Mouse (Mus musculus) lung, postnatal 0 days (tissue): ENCODE results near the gene Ifne. TPM values are rescaled to one million over a fixed set of nuclear protein-coding genes. Genes with fewer than 3 reads are reported as not detected.

Experiments
- ATAC-seq: fragments of 200-750 bp; cut with Nextera tagmentation; 2 replicates; pipeline ENCODE4 v1.8.0; 2017; ENCODE audit warnings: moderate library complexity
- DNase-seq: peaks from one replicate; pipeline ENCODE4 v3.0.0-alpha.2; 2016; ENCODE audit warnings: low spot score
- H3K27ac ChIP-seq: fragments of 300-500 bp; sonication (generic); 2 replicates; pipeline ENCODE4 v1.5.1; 2014; ENCODE audit warnings: antibody characterized with exemption, mild to moderate bottlenecking, low read length, mixed read lengths
- H3K27me3 ChIP-seq: fragments of 300-500 bp; sonication (generic); replicated peaks from 2 replicates; pipeline ENCODE4 v1.6.1; 2014; ENCODE audit warnings: low read length, mixed read lengths; ENCODE audit not compliant: insufficient read depth
- H3K36me3 ChIP-seq: fragments of 300-500 bp; sonication (generic); 2 replicates; pipeline ENCODE4 v1.6.1; 2014; ENCODE audit warnings: low read length, mixed read lengths; ENCODE audit not compliant: insufficient read depth
- H3K4me1 ChIP-seq: fragments of 300-500 bp; sonication (generic); 2 replicates; pipeline ENCODE4 v1.6.1; 2014; ENCODE audit warnings: antibody characterized with exemption, low read depth, low read length, mixed read lengths; ENCODE audit not compliant: insufficient read depth
- H3K4me2 ChIP-seq: fragments of 300-500 bp; sonication (generic); replicated peaks from 2 replicates; pipeline ENCODE4 v1.6.1; 2014; ENCODE audit warnings: low read depth, mild to moderate bottlenecking, low read length, moderate library complexity, mixed read lengths
- H3K4me3 ChIP-seq: fragments of 300-500 bp; sonication (generic); 2 replicates; pipeline ENCODE4 v1.5.1; 2014; ENCODE audit warnings: low read depth, low read length
- H3K9ac ChIP-seq: fragments of 300-500 bp; sonication (generic); replicated peaks from 2 replicates; pipeline ENCODE4 v1.6.1; 2014; ENCODE audit warnings: low read depth, mild to moderate bottlenecking
- H3K9me3 ChIP-seq: fragments of 300-500 bp; sonication (generic); 2 replicates; pipeline ENCODE4 v1.6.1; 2016; ENCODE audit warnings: low read length, mixed read lengths
- CTCF ChIP-seq: IDR thresholded peaks from 2 replicates; pipeline ENCODE4 v1.5.1; 2016; ENCODE audit warnings: antibody characterized with exemption, mild to moderate bottlenecking
- EP300 ChIP-seq: IDR thresholded peaks from 2 replicates; pipeline ENCODE4 v1.6.1; 2016; ENCODE audit warnings: antibody characterized with exemption, mild to moderate bottlenecking, control low read depth
- WGBS: fragments of 180-500 bp; shearing (Covaris S2); extraction: QIAGEN DNeasy Blood & Tissue Kit; methylation state at CpG from one replicate; pipeline ENCODE4 v1.1.7; 2014; 5-methylcytosine and 5-hydroxymethylcytosine counted together
- polyA plus RNA-seq: library from polyadenylated mRNA; unstranded; fragments of >200 nt; fragmentation: Nextera tagmentation; extraction: Ambion mirVana; gene quantifications from 2 replicates; pipeline ENCODE4 v1.2.1, GENCODE M21; 2015

Gene Ifne
- polyA plus RNA-seq, 1 experiment from 2014 or later: not detected

DNA sequence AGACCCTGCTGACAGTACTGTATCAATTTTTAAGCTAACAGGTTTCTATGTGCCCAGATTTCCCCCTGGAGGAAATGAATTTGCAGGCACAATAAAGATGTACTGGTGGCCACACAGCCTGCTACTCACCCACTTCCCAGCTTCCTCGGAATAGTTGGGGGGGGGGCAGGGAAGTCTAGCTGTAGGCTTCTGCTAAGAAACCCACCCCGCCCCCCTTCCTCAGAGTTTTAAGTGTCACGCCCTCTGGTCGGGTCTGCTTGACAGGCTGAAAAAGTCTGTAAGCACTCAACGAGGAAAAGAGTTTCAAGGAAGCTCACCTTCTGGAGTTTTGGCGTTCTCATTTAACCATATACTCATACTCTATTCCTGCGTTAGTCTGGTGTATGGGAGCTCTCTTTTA is 16.7 kb downstream of the Ifne start:
- H3K36me3 ChIP-seq: no peaks in the 10 kb centered on the region
- H3K27me3 ChIP-seq: peaks cover 5% of the 10 kb centered on the region; the same call in 1 of the 2 replicates
- no peak overlapping the region for H3K9ac ChIP-seq
- WGBS: 7% methylated on average over 7 of the region's 7 CpGs
- DNase-seq: no peak
- H3K4me1 ChIP-seq: no peaks in the 10 kb centered on the region
- no peak overlapping the region for H3K4me3 ChIP-seq
- no peak overlapping the region for H3K27ac ChIP-seq
- TF ChIP-seq EP300 (no peak), CTCF (no peak)
- no peak for ATAC-seq
- H3K9me3 ChIP-seq: no peaks in the 10 kb centered on the region
- H3K4me2 ChIP-seq: no peak overlapping the region

DNA sequence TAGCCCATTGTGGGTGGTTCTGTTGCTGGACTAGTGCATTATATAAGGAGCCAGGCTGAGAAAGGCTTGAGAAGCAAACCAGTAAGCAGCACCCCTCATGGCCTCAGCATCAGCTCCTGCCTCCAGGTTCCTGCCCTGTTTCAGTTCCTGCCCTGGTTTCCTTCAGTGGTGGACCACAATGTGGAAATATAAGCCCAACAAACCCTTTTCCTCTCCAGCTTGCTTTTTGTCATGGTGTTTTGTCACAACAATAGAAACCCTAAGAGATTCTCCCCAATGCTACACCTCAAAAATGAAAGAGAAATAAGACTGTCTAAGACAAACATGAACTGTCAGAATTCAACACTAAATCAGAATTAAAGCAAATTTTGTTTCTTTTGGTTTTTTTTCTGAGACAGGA is 20.8 kb downstream of the Ifne start:
- TF ChIP-seq CTCF (no peak), EP300 (no peak)
- DNase-seq: no peak
- H3K4me2 ChIP-seq: no peak overlapping the region
- H3K4me3 ChIP-seq: no peak overlapping the region
- no peaks in the 10 kb centered on the region for H3K4me1 ChIP-seq
- H3K9ac ChIP-seq: no peak overlapping the region
- ATAC-seq: no peak
- H3K27ac ChIP-seq: no peak overlapping the region
- no peaks in the 10 kb centered on the region for H3K9me3 ChIP-seq
- no peaks in the 10 kb centered on the region for H3K36me3 ChIP-seq
- H3K27me3 ChIP-seq: no peaks in the 10 kb centered on the region

DNA sequence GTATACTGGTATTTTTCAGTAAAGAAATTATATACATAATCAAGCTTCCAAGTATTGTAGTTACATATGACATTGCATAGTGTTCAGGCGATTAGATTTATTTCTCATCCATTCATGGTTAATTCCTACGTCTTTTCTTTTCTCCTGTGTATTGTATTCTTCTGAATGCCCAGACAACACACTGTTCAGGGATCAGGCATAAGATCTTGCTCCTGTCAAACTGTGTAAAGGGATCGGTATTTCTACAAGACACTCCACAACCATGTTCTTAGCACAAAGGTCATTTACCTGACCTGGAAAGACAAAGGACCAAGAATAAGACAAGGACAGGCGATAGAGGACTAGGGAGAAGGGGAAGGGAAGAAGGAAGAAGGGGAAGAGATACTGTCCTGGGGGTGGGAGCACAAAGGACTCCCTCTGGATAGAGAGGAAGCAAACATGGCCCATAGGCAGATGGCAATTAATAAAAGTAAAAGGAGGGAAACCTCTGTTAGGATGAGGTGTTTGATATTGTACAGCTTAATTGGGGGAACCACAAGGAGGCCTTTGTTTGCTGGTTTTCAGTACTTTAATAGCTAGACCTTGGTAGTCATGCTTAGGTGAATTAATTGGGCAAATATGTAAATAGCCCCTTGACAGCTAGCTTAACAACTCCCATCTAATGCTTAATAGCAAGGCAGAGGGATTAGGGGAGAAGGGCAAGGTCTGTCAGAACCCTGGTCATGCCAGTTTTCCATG is 28.8 kb downstream of the Ifne start:
- DNase-seq (no peak), ATAC-seq (no peak)
- H3K4me2 ChIP-seq: no peak overlapping the region
- no peaks in the 10 kb centered on the region for H3K36me3 ChIP-seq
- H3K27ac ChIP-seq: no peak overlapping the region
- H3K9ac ChIP-seq: no peak overlapping the region
- no peaks in the 10 kb centered on the region for H3K9me3 ChIP-seq
- WGBS: 61% methylated on average over 4 of the region's 4 CpGs
- no peaks in the 10 kb centered on the region for H3K4me1 ChIP-seq
- H3K4me3 ChIP-seq: no peak overlapping the region
- TF ChIP-seq CTCF (no peak), EP300 (no peak)
- no peaks in the 10 kb centered on the region for H3K27me3 ChIP-seq

DNA sequence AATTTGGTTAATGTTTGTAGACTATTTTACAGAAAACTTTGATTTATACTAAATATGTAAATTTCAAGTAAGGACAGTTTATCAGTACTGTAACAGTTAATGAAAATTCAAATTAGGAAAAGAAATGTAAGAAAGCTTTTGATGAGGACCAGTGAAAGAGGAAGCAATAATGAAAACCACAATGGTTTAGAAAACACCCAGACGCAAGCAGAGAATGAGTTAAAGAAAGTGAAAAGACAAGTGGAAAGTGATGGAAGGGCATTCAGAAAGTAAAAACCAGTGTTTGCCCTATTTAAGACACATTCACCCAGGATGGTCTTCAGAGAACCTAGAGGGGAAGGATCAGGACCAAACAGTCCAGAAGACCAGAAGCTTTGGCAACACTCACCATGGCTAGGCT is 30.3 kb downstream of the Ifne start, which contains the start of gene Ifna1:
Ifna1 (plus strand) TSS at position 390 of the 400 bp plus-strand sequence.
- H3K27ac ChIP-seq: no peak within 1 kb of the TSS
- no peaks in the 10 kb centered on the region for H3K9me3 ChIP-seq
- H3K4me2 ChIP-seq: no peak within 1 kb of the TSS
- WGBS: 71% methylated on average over 1 of the region's 1 CpGs
- H3K4me1 ChIP-seq: no peaks in the 10 kb centered on the region
- H3K9ac ChIP-seq: no peak within 1 kb of the TSS
- H3K27me3 ChIP-seq: no peaks in the 10 kb centered on the region
- ATAC-seq: no peak
- no peak within 1 kb of the TSS for H3K4me3 ChIP-seq
- TF ChIP-seq EP300 (no peak), CTCF (no peak)
- H3K36me3 ChIP-seq: no peaks in the 10 kb centered on the region
- no peak for DNase-seq

DNA sequence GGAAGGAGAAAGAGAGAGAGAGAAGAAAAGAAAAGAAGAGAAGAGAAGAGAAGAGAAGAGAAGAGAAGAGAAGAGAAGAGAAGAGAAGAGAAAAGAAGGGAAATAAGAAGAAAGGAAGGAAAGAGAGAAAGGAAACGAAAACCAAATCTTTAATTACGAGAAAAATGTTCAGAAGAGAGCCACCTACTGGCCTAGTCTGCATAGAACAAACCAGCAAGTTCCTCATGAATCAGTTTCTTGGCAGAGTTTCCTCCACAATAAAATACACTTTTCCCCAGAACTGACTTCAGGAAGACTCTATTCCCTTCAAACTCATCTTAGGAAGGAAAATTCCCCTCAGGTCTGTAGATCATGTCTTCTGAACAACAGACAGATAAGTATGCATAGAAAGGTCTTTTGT is 34.7 kb downstream of the Ifne start:
- DNase-seq (no peak), ATAC-seq (no peak)
- Histone ChIP-seq H3K4me1 (no peaks in the 10 kb centered on the region), H3K36me3 (no peaks in the 10 kb centered on the region), H3K9me3 (no peaks in the 10 kb centered on the region), H3K9ac (no peak overlapping the region), H3K4me3 (no peak overlapping the region), H3K27ac (no peak overlapping the region), H3K27me3 (no peaks in the 10 kb centered on the region), H3K4me2 (no peak overlapping the region)
- WGBS: 50% methylated on average over 2 of the region's 2 CpGs
- TF ChIP-seq CTCF (peak; percentile 28; the same call in 1 of the 2 replicates), EP300 (no peak)

DNA sequence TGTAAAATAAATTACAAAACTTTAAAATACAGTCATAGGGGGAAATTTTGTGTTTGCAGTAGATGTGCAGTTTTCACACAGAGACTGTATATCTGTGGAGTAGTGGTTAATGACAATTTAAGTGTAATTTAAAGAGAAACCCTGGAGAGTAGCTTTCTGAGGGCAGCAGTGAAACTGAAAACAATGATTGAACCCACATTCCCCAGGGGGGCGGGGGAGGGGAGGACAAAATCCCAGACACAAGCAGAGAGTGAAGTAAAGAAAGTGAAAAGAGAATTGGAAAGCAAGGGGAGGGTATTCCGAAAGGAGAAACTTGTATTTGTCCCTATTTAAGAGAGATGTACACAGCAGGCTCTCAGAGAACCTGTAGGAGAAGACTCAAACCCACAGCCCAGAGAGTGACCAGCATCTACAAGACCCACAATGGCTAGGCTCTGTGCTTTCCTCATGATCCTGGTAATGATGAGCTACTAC is 38.5 kb downstream of the Ifne start, which contains the start of gene Ifna4:
Ifna4 (plus strand) TSS at position 424 of the 474 bp plus-strand sequence.
- TF ChIP-seq EP300 (no peak), CTCF (no peak)
- H3K27me3 ChIP-seq: no peaks in the 10 kb centered on the region
- no peak for DNase-seq
- no peak within 1 kb of the TSS for H3K27ac ChIP-seq
- H3K4me2 ChIP-seq: no peak within 1 kb of the TSS
- WGBS: 72% methylated on average over 2 of the region's 2 CpGs
- no peak within 1 kb of the TSS for H3K9ac ChIP-seq
- no peaks in the 10 kb centered on the region for H3K36me3 ChIP-seq
- H3K9me3 ChIP-seq: no peaks in the 10 kb centered on the region
- no peaks in the 10 kb centered on the region for H3K4me1 ChIP-seq
- no peak for ATAC-seq
- H3K4me3 ChIP-seq: no peak within 1 kb of the TSS
